Mouse (Mus musculus): ENCODE measurements around the gene Pih1d1. TPM values are rescaled to one million over a fixed set of nuclear protein-coding genes. Genes with fewer than 3 reads are reported as not detected.

The Pih1d1 gene
- total RNA-seq, 2 experiments from 2014 or later, result 41.8 to 43.1 TPM

Small RNAs within 50 kb of the gene (microRNA-seq; reads per million reads assigned to microRNA genes)
- gene Mir150 (ENCODE audit: borderline number of aligned reads in 2 of 2) (1,456 to 1,464 reads per million in 2 experiments), gene Mir5121 (ENCODE audit: borderline number of aligned reads in 2 of 2) (4.7 to 9.4 reads per million in 2 experiments), gene Mir7055 (ENCODE audit: borderline number of aligned reads in 2 of 2) (0 reads per million in 2 experiments)

Other genes starting within 250 kb of the Pih1d1 start
- gene Ap2a1, start 224.8 kb upstream of the Pih1d1 start, total RNA-seq (2021), result 10 to 100 TPM; 69.8 to 72.0 TPM
- not detected for gene Tsks, start 211.1 kb upstream of the Pih1d1 start, total RNA-seq (2021)
- gene Cpt1c, start 179.5 kb upstream of the Pih1d1 start, total RNA-seq (2021), result 1 to 10 TPM; 1.4 to 2.1 TPM
- gene Prmt1, start 167.7 kb upstream of the Pih1d1 start, total RNA-seq (2021), result 100 to 1,000 TPM; 104 to 107 TPM
- 10 to 100 TPM; 27.3 to 31.7 TPM for gene Irf3, start 156.7 kb upstream of the Pih1d1 start, total RNA-seq (2021)
- 10 to 100 TPM; 10.2 to 11.2 TPM for gene Bcl2l12, start 155.6 kb upstream of the Pih1d1 start, total RNA-seq (2021)
- gene Scaf1, start 137.9 kb upstream of the Pih1d1 start, total RNA-seq (2021), result 10 to 100 TPM; 48.0 to 48.1 TPM
- gene Rras, start 136.3 kb upstream of the Pih1d1 start, total RNA-seq (2021), result 10 to 100 TPM; 45.1 to 53.3 TPM
- 10 to 100 TPM; 23.4 to 29.4 TPM for gene Prr12, start 101.4 kb upstream of the Pih1d1 start, total RNA-seq (2021)
- gene Nosip, start 91.9 kb upstream of the Pih1d1 start, total RNA-seq (2021), result 10 to 100 TPM; 30.3 to 32.1 TPM
- 1 to 10 TPM; 7.7 to 7.9 TPM for gene Prrg2, start 91.6 kb upstream of the Pih1d1 start, total RNA-seq (2021)
- gene Rcn3, start 62.1 kb upstream of the Pih1d1 start, total RNA-seq (2021), result 10 to 100 TPM; 26.4 to 28.1 TPM
- gene Fcgrt, start 50.5 kb upstream of the Pih1d1 start, total RNA-seq (2021), result 10 to 100 TPM; 77.1 to 84.5 TPM
- 100 to 1,000 TPM; 567 to 587 TPM for gene Rps11, start 29.9 kb upstream of the Pih1d1 start, total RNA-seq (2021)
- gene Rpl13a, start 25.5 kb upstream of the Pih1d1 start, total RNA-seq (2021), result 100 to 1,000 TPM; 580 to 665 TPM
- not detected for gene Gm45713, start 18.1 kb upstream of the Pih1d1 start, total RNA-seq (2021)
- gene Flt3l, start 17.9 kb upstream of the Pih1d1 start, total RNA-seq (2021), result 10 to 100 TPM in 1 of 2 experiments, 1 to 10 TPM in 1; 7.0 to 16.1 TPM
- 10 to 100 TPM; 20.6 to 22.8 TPM for gene Aldh16a1, start 281 bp downstream of the Pih1d1 start, total RNA-seq (2021)
- 10 to 100 TPM; 19.7 to 21.0 TPM for gene Slc17a7, start 9.6 kb downstream of the Pih1d1 start, total RNA-seq (2021)
- gene Gfy, start 25.3 kb downstream of the Pih1d1 start, total RNA-seq (2021), result not detected
- gene Pth2, start 26.7 kb downstream of the Pih1d1 start, total RNA-seq (2021), result not detected
- not detected for gene Ccdc155, start 50.6 kb downstream of the Pih1d1 start, total RNA-seq (2021)
- not detected for gene Dkkl1, start 57.8 kb downstream of the Pih1d1 start, total RNA-seq (2021)
- 10 to 100 TPM; 10.3 to 11.4 TPM for gene Tead2, start 61.5 kb downstream of the Pih1d1 start, total RNA-seq (2021)
- 1 to 10 TPM; 2.8 to 4.4 TPM for gene Cd37, start 84.8 kb downstream of the Pih1d1 start, total RNA-seq (2021)
- not detected for gene Slc6a16, start 86.8 kb downstream of the Pih1d1 start, total RNA-seq (2021)
- not detected for gene Slc6a21, start 123.2 kb downstream of the Pih1d1 start, total RNA-seq (2021)
- gene Trpm4, start 179.5 kb downstream of the Pih1d1 start, total RNA-seq (2021), result 10 to 100 TPM; 24.6 to 27.4 TPM
- gene Hrc, start 181.0 kb downstream of the Pih1d1 start, total RNA-seq (2021), result 100 to 1,000 TPM; 842 to 873 TPM
- gene Ppfia3, start 212.7 kb downstream of the Pih1d1 start, total RNA-seq (2021), result not detected
- gene Lin7b, start 216.3 kb downstream of the Pih1d1 start, total RNA-seq (2021), result 1 to 10 TPM; 1.3 to 1.7 TPM
- 10 to 100 TPM; 92.8 to 95.9 TPM for gene Snrnp70, start 241.4 kb downstream of the Pih1d1 start, total RNA-seq (2021)

All from heart, postnatal 36 days (tissue).